Mouse (Mus musculus): Measurements from ENCODE around the gene Nat8l. TPM values are rescaled to one million over a fixed set of nuclear protein-coding genes. Genes with fewer than 3 reads are reported as not detected.

Gene Nat8l
- total RNA-seq, 1 experiment, result 3.3 TPM

GRCm38 (mm10) chr5:34007392-34007941 is 11.7 kb downstream of the Nat8l start:
- Histone ChIP-seq H3K9me3 (ENCODE audit: control insufficient read depth, insufficient read depth, low read depth, low read length) (no peaks in the 10 kb centered on the region), H3K27ac (ENCODE audit: insufficient read depth, low read depth, low read length, poor library complexity, severe bottlenecking) (no peak overlapping the region), H3K4me1 (ENCODE audit: control insufficient read depth in 2 of 2, insufficient read depth in 2 of 2, low read length in 2 of 2, poor library complexity in 1 of 2) (no peaks in the 10 kb centered on the region), H3K36me3 (ENCODE audit: control insufficient read depth, insufficient read depth, low read length, poor library complexity, severe bottlenecking) (no peaks in the 10 kb centered on the region), H3K4me3 (ENCODE audit: insufficient read depth in 1 of 2, low read depth in 1 of 2, low read length in 2 of 2, poor library complexity in 1 of 2, severe bottlenecking in 1 of 2) (no peak overlapping the region), H3K9ac (ENCODE audit: insufficient read depth, low read depth, low read length, poor library complexity, severe bottlenecking) (no peak overlapping the region)
- no peak for DNase-seq (ENCODE audit: low read depth, low spot score)
- in situ Hi-C loops (cut with MboI; ENCODE audit: low sequenced_read_pairs in 2 of 2, unreplicated experiment in 2 of 2), result no loop called here
- TF ChIP-seq MAFK (IDR thresholded peaks at IDR 0.05; ENCODE audit: insufficient read depth, low read depth, low read length) (no peak), ZC3H11A (IDR thresholded peaks at IDR 0.05; ENCODE audit: borderline replicate concordance, low read depth, low read length) (no peak), ZNF384 (IDR thresholded peaks at IDR 0.05; ENCODE audit: low read depth, low read length) (no peak), CHD2 (IDR thresholded peaks at IDR 0.05; ENCODE audit: low read depth, low read length) (no peak), HCFC1 (IDR thresholded peaks at IDR 0.05; ENCODE audit: borderline replicate concordance, insufficient read depth, low read length) (no peak)

GRCm38 (mm10) chr5:34014652-34015051 is 18.9 kb downstream of the Nat8l start:
- no peaks in the 10 kb centered on the region for H3K9me3 ChIP-seq (ENCODE audit: control insufficient read depth, insufficient read depth, low read depth, low read length)
- H3K9ac ChIP-seq (ENCODE audit: insufficient read depth, low read depth, low read length, poor library complexity, severe bottlenecking), result no peak overlapping the region
- no peak overlapping the region for H3K4me3 ChIP-seq (ENCODE audit: insufficient read depth in 1 of 2, low read depth in 1 of 2, low read length in 2 of 2, poor library complexity in 1 of 2, severe bottlenecking in 1 of 2)
- in situ Hi-C loops (cut with MboI; ENCODE audit: low sequenced_read_pairs in 2 of 2, unreplicated experiment in 2 of 2), result no loop called here
- no peak for DNase-seq (ENCODE audit: low read depth, low spot score)
- no peaks in the 10 kb centered on the region for H3K4me1 ChIP-seq (ENCODE audit: control insufficient read depth in 2 of 2, insufficient read depth in 2 of 2, low read length in 2 of 2, poor library complexity in 1 of 2)
- H3K27ac ChIP-seq (ENCODE audit: insufficient read depth, low read depth, low read length, poor library complexity, severe bottlenecking), result no peak overlapping the region
- TF ChIP-seq MAFK (IDR thresholded peaks at IDR 0.05; ENCODE audit: insufficient read depth, low read depth, low read length), result no peak
- TF ChIP-seq HCFC1 (IDR thresholded peaks at IDR 0.05; ENCODE audit: borderline replicate concordance, insufficient read depth, low read length), result no peak
- no peak for TF ChIP-seq ZC3H11A (IDR thresholded peaks at IDR 0.05; ENCODE audit: borderline replicate concordance, low read depth, low read length)
- TF ChIP-seq ZNF384 (IDR thresholded peaks at IDR 0.05; ENCODE audit: low read depth, low read length), result no peak
- TF ChIP-seq CHD2 (IDR thresholded peaks at IDR 0.05; ENCODE audit: low read depth, low read length), result no peak
- H3K36me3 ChIP-seq (ENCODE audit: control insufficient read depth, insufficient read depth, low read length, poor library complexity, severe bottlenecking), result no peaks in the 10 kb centered on the region

DNA sequence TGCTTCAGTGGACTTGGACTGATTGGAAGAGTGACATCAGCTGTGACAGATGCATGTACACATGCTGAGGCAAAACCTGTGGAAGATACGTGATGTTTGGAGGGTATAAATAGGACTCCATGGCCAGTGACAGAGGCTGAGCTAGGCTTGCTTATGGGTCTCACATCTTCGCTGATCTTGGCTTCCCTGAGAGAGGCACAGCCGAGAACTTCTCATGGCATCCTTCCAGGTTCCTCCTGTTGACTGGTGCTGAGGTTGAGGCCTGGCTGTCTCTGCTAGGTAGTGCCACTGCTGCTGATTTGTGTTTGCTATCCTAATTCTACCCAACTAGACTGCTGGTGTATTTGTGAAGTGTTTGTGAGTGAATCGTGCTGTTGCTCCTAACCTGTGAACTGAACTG is 23.2 kb downstream of the Nat8l start:
- Histone ChIP-seq H3K36me3 (ENCODE audit: control insufficient read depth, insufficient read depth, low read length, poor library complexity, severe bottlenecking) (no peaks in the 10 kb centered on the region), H3K4me1 (ENCODE audit: control insufficient read depth in 2 of 2, insufficient read depth in 2 of 2, low read length in 2 of 2, poor library complexity in 1 of 2) (no peaks in the 10 kb centered on the region), H3K27ac (ENCODE audit: insufficient read depth, low read depth, low read length, poor library complexity, severe bottlenecking) (no peak overlapping the region), H3K9me3 (ENCODE audit: control insufficient read depth, insufficient read depth, low read depth, low read length) (no peaks in the 10 kb centered on the region), H3K9ac (ENCODE audit: insufficient read depth, low read depth, low read length, poor library complexity, severe bottlenecking) (no peak overlapping the region), H3K4me3 (ENCODE audit: insufficient read depth in 1 of 2, low read depth in 1 of 2, low read length in 2 of 2, poor library complexity in 1 of 2, severe bottlenecking in 1 of 2) (no peak overlapping the region)
- no peak for DNase-seq (ENCODE audit: low read depth, low spot score)
- in situ Hi-C loops (cut with MboI; ENCODE audit: low sequenced_read_pairs in 2 of 2, unreplicated experiment in 2 of 2), result no loop called here
- TF ChIP-seq ZNF384 (IDR thresholded peaks at IDR 0.05; ENCODE audit: low read depth, low read length), result no peak
- TF ChIP-seq MAFK (IDR thresholded peaks at IDR 0.05; ENCODE audit: insufficient read depth, low read depth, low read length), result no peak
- no peak for TF ChIP-seq HCFC1 (IDR thresholded peaks at IDR 0.05; ENCODE audit: borderline replicate concordance, insufficient read depth, low read length)
- TF ChIP-seq ZC3H11A (IDR thresholded peaks at IDR 0.05; ENCODE audit: borderline replicate concordance, low read depth, low read length), result no peak
- no peak for TF ChIP-seq CHD2 (IDR thresholded peaks at IDR 0.05; ENCODE audit: low read depth, low read length)

- Histone ChIP-seq H3K9me3 (ENCODE audit: control insufficient read depth, insufficient read depth, low read depth, low read length) (no peaks in the 10 kb centered on the region), H3K27ac (ENCODE audit: insufficient read depth, low read depth, low read length, poor library complexity, severe bottlenecking) (no peak overlapping the region), H3K36me3 (ENCODE audit: control insufficient read depth, insufficient read depth, low read length, poor library complexity, severe bottlenecking) (no peaks in the 10 kb centered on the region), H3K4me1 (ENCODE audit: control insufficient read depth in 2 of 2, insufficient read depth in 2 of 2, low read length in 2 of 2, poor library complexity in 1 of 2) (no peaks in the 10 kb centered on the region), H3K9ac (ENCODE audit: insufficient read depth, low read depth, low read length, poor library complexity, severe bottlenecking) (no peak overlapping the region), H3K4me3 (ENCODE audit: insufficient read depth in 1 of 2, low read depth in 1 of 2, low read length in 2 of 2, poor library complexity in 1 of 2, severe bottlenecking in 1 of 2) (no peak overlapping the region)
- TF ChIP-seq ZC3H11A (IDR thresholded peaks at IDR 0.05; ENCODE audit: borderline replicate concordance, low read depth, low read length), result no peak
- no peak for TF ChIP-seq CHD2 (IDR thresholded peaks at IDR 0.05; ENCODE audit: low read depth, low read length)
- TF ChIP-seq MAFK (IDR thresholded peaks at IDR 0.05; ENCODE audit: insufficient read depth, low read depth, low read length), result no peak
- TF ChIP-seq HCFC1 (IDR thresholded peaks at IDR 0.05; ENCODE audit: borderline replicate concordance, insufficient read depth, low read length), result no peak
- no peak for TF ChIP-seq ZNF384 (IDR thresholded peaks at IDR 0.05; ENCODE audit: low read depth, low read length)
- DNase-seq (ENCODE audit: low read depth, low spot score), result no peak
- in situ Hi-C loops (cut with MboI; ENCODE audit: low sequenced_read_pairs in 2 of 2, unreplicated experiment in 2 of 2), result no loop called here
Measured at GRCm38 (mm10) chr5:34030101-34030500, 34.3 kb downstream of the Nat8l start.

DNA sequence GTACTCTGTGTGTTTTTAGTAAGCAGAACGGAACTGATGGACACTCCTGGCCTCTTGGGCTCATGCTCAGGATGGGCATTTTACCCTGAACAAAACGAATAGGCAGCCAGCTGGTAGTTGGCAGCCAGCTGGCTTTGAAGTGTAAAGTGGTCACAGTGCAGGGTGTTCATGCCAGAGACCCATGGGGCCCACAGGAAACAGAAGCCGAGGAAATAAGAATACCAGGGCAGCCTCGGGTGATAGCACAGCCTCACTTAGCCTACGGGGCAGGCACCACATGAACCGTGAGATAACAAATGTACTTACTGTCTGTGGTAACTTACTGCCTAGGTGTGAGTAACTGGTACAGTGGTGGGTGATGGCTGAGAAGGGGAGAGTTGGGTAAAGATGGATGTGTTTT is 35.2 kb downstream of the Nat8l start:
- Histone ChIP-seq H3K9ac (ENCODE audit: insufficient read depth, low read depth, low read length, poor library complexity, severe bottlenecking) (no peak overlapping the region), H3K9me3 (ENCODE audit: control insufficient read depth, insufficient read depth, low read depth, low read length) (no peaks in the 10 kb centered on the region), H3K4me3 (ENCODE audit: insufficient read depth in 1 of 2, low read depth in 1 of 2, low read length in 2 of 2, poor library complexity in 1 of 2, severe bottlenecking in 1 of 2) (no peak overlapping the region), H3K4me1 (ENCODE audit: control insufficient read depth in 2 of 2, insufficient read depth in 2 of 2, low read length in 2 of 2, poor library complexity in 1 of 2) (no peaks in the 10 kb centered on the region), H3K36me3 (ENCODE audit: control insufficient read depth, insufficient read depth, low read length, poor library complexity, severe bottlenecking) (no peaks in the 10 kb centered on the region), H3K27ac (ENCODE audit: insufficient read depth, low read depth, low read length, poor library complexity, severe bottlenecking) (no peak overlapping the region)
- no peak for DNase-seq (ENCODE audit: low read depth, low spot score)
- TF ChIP-seq ZNF384 (IDR thresholded peaks at IDR 0.05; ENCODE audit: low read depth, low read length), result no peak
- no peak for TF ChIP-seq MAFK (IDR thresholded peaks at IDR 0.05; ENCODE audit: insufficient read depth, low read depth, low read length)
- no peak for TF ChIP-seq HCFC1 (IDR thresholded peaks at IDR 0.05; ENCODE audit: borderline replicate concordance, insufficient read depth, low read length)
- TF ChIP-seq CHD2 (IDR thresholded peaks at IDR 0.05; ENCODE audit: low read depth, low read length), result no peak
- no peak for TF ChIP-seq ZC3H11A (IDR thresholded peaks at IDR 0.05; ENCODE audit: borderline replicate concordance, low read depth, low read length)
- in situ Hi-C loops (cut with MboI; ENCODE audit: low sequenced_read_pairs in 2 of 2, unreplicated experiment in 2 of 2), result no loop called here
